14 mouse cellular contexts compared by ENCODE assay signal in the genomic region with DNA sequence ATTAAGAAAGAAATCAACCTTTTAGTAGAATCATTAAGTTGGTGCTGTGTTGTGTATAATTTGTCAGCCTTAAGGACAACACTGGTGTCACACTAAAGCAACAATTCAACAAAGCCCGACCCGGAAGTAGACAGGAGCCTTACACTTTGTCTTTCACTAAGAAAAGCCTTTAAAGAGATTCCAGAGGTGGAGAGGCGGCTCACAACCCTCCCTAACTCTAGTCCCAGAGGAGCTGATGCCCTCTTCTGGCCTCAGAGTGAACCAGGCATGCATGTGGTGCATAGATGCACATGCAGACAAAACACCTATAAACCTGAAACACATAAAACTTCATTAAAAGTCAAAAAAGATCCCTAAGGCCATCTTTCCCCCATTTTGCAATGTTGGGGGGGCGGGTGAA. TPM values are rescaled to one million over a fixed set of nuclear protein-coding genes. Genes with fewer than 3 reads are reported as not detected.
A peak's percentile ranks its signal among the peaks of the same experiment; 100 is the strongest.
DNase-seq lines count a peak whose midpoint lies in the region; ATAC-seq and TF ChIP-seq lines count a peak whose summit lies in the region.
"Had no signal": no experiment of that assay in that cellular context is flagged by ENCODE, and none has a peak within 500 bp of the region (broad histone marks: within the 10 kb centered on the region; RNA-seq: fewer than 3 reads in every experiment).

No protein-coding gene starts in this region.

- H3K4me2 ChIP-seq in midbrain, embryonic 11.5 days, result no peak overlapping the region
- H3K4me2 ChIP-seq in midbrain, embryonic 16.5 days (ENCODE audit: low read length), result no peak overlapping the region
- no peak overlapping the region for H3K4me2 ChIP-seq in stomach, postnatal 0 days (replicated peaks; ENCODE audit: low read depth)
- H3K4me2 ChIP-seq: liver, embryonic 15.5 days; stomach, embryonic 15.5 days had no signal

- no peak overlapping the region for H3K27ac ChIP-seq in kidney, adult 2 months (ENCODE audit: insufficient read depth, low read depth, low read length)
- no peak overlapping the region for H3K27ac ChIP-seq in midbrain, embryonic 11.5 days (ENCODE audit: low read depth, low read length)
- no peak overlapping the region for H3K27ac ChIP-seq in midbrain, embryonic 16.5 days (ENCODE audit: low read length)
- H3K27ac ChIP-seq in stomach, postnatal 0 days (replicated peaks), result no peak overlapping the region
- H3K27ac ChIP-seq: liver, embryonic 15.5 days; stomach, embryonic 15.5 days had no signal

- H3K9ac ChIP-seq in midbrain, embryonic 11.5 days (ENCODE audit: low read length), result no peak overlapping the region
- H3K9ac ChIP-seq in midbrain, embryonic 16.5 days (ENCODE audit: low read depth, low read length), result no peak overlapping the region
- no peak overlapping the region for H3K9ac ChIP-seq in stomach, postnatal 0 days (ENCODE audit: low read length)
- H3K9ac ChIP-seq: liver, embryonic 15.5 days; stomach, embryonic 15.5 days had no signal

- peak; percentile 53 for TF ChIP-seq CTCF in kidney, adult 2 months (conservative IDR thresholded peaks at IDR 0.05; ENCODE audit: insufficient read depth, insufficient read length, low read depth, low read length)
- peak; percentile 50 for TF ChIP-seq CTCF in stomach, postnatal 0 days (IDR thresholded peaks at IDR 0.05; ENCODE audit: low read depth)

- DNase-seq in embryo, embryonic 10.5 days (ENCODE audit: low spot score), result peak; percentile 24
- no peak for DNase-seq in embryo, embryonic 11 days
- DNase-seq in kidney, adult 2 months, result peak; percentile 23
- DNase-seq in kidney, postnatal 4 days, result no peak
- peak; percentile 66 for DNase-seq in midbrain, embryonic 11.5 days (ENCODE audit: low spot score, missing footprints)
- DNase-seq in stomach, postnatal 0 days (ENCODE audit: low spot score), result no peak
- no peak for DNase-seq in cerebellum, adult 11 months
- DNase-seq: adrenal gland, postnatal 14 days; heart, postnatal 10 days; kidney, postnatal 14 days; thymus, postnatal 14 days had no signal

- H3K36me3 ChIP-seq in kidney, adult 2 months (ENCODE audit: control insufficient read depth, insufficient read depth, low read length), result no peaks in the 10 kb centered on the region
- H3K36me3 ChIP-seq in midbrain, embryonic 11.5 days (ENCODE audit: control insufficient read depth, insufficient read depth, low read length), result peaks cover 2% of the 10 kb centered on the region; the same call in 1 of the 2 replicates
- H3K36me3 ChIP-seq in midbrain, embryonic 16.5 days (ENCODE audit: control insufficient read depth, insufficient read depth, low read length), result peaks cover 3% of the 10 kb centered on the region; the same call in 1 of the 2 replicates
- no peaks in the 10 kb centered on the region; the same call in 1 of the 2 replicates for H3K36me3 ChIP-seq in stomach, postnatal 0 days (ENCODE audit: control insufficient read depth, insufficient read depth, low read length)
- H3K36me3 ChIP-seq: liver, embryonic 15.5 days had no signal

- TF ChIP-seq EP300 in stomach, postnatal 0 days (optimal IDR thresholded peaks at IDR 0.05), result no peak

- no peaks in the 10 kb centered on the region for H3K27me3 ChIP-seq in kidney, adult 2 months (replicated peaks; ENCODE audit: control insufficient read depth, insufficient read depth, low read length)
- H3K27me3 ChIP-seq in midbrain, embryonic 11.5 days (ENCODE audit: control insufficient read depth, insufficient read depth, low read length), result no peaks in the 10 kb centered on the region
- H3K27me3 ChIP-seq in midbrain, embryonic 16.5 days (ENCODE audit: control insufficient read depth, insufficient read depth, low read depth, low read length), result no peaks in the 10 kb centered on the region
- H3K27me3 ChIP-seq in stomach, postnatal 0 days (ENCODE audit: control insufficient read depth, insufficient read depth, low read length), result no peaks in the 10 kb centered on the region
- H3K27me3 ChIP-seq: liver, embryonic 15.5 days; stomach, embryonic 15.5 days had no signal

- H3K4me1 ChIP-seq in kidney, adult 2 months (ENCODE audit: control insufficient read depth, insufficient read depth, low read length), result no peaks in the 10 kb centered on the region
- H3K4me1 ChIP-seq in midbrain, embryonic 11.5 days (ENCODE audit: control insufficient read depth, insufficient read depth, low read length), result no peaks in the 10 kb centered on the region
- H3K4me1 ChIP-seq in midbrain, embryonic 16.5 days (ENCODE audit: control insufficient read depth, insufficient read depth, low read length), result no peaks in the 10 kb centered on the region
- H3K4me1 ChIP-seq in stomach, postnatal 0 days (replicated peaks; ENCODE audit: control insufficient read depth, insufficient read depth), result no peaks in the 10 kb centered on the region
- H3K4me1 ChIP-seq: liver, embryonic 15.5 days; stomach, embryonic 15.5 days had no signal

- no peak for ATAC-seq in midbrain, embryonic 11.5 days (ENCODE audit: low FRiP score)
- ATAC-seq in midbrain, embryonic 16.5 days, result no peak
- ATAC-seq in stomach, postnatal 0 days (ENCODE audit: low FRiP score, low TSS enrichment), result no peak

- H3K4me3 ChIP-seq in kidney, adult 2 months (ENCODE audit: insufficient read depth, low read depth, low read length), result no peak overlapping the region
- no peak overlapping the region for H3K4me3 ChIP-seq in midbrain, embryonic 11.5 days (ENCODE audit: low read depth, low read length)
- no peak overlapping the region for H3K4me3 ChIP-seq in midbrain, embryonic 16.5 days (ENCODE audit: low read depth, low read length)
- H3K4me3 ChIP-seq in stomach, postnatal 0 days (ENCODE audit: low read depth, low read length), result no peak overlapping the region
- H3K4me3 ChIP-seq: liver, embryonic 15.5 days; stomach, embryonic 15.5 days had no signal

- no peaks in the 10 kb centered on the region for H3K9me3 ChIP-seq in midbrain, embryonic 11.5 days (ENCODE audit: control insufficient read depth, low read length)
- H3K9me3 ChIP-seq in midbrain, embryonic 16.5 days (replicated peaks; ENCODE audit: control insufficient read depth, low read length, poor library complexity, severe bottlenecking), result no peaks in the 10 kb centered on the region
- no peaks in the 10 kb centered on the region for H3K9me3 ChIP-seq in stomach, postnatal 0 days (ENCODE audit: control insufficient read depth, low read length)
- H3K9me3 ChIP-seq: liver, embryonic 15.5 days; stomach, embryonic 15.5 days had no signal

- WGBS in kidney, adult 2 months, result 82% methylated on average over 4 of the region's 4 CpGs
- 65% methylated on average over 4 of the region's 4 CpGs for WGBS in midbrain, embryonic 11.5 days
- WGBS in midbrain, embryonic 16.5 days, result 70% methylated on average over 4 of the region's 4 CpGs
- 59% methylated on average over 4 of the region's 4 CpGs for WGBS in stomach, postnatal 0 days

- no peak for TF ChIP-seq POLR2A in kidney, adult 2 months (IDR thresholded peaks at IDR 0.05; ENCODE audit: low read depth, low read length)

RNA-seq across cellular contexts. Expression of gene Cacnb4, which starts 15.1 kb away (rescaled TPM):
- polyA plus RNA-seq in kidney, adult 2 months (2012; rRNA removed), result 1.0 and 1.1 TPM in 2 replicates
- 2.8 and 3.3 TPM in 2 replicates for polyA plus RNA-seq in midbrain, embryonic 11.5 days (2014; fragmentation: Nextera tagmentation; extraction: Ambion mirVana)
- 14.7 and 15.6 TPM in 2 replicates for polyA plus RNA-seq in midbrain, embryonic 16.5 days (2015; fragmentation: Nextera tagmentation; extraction: Ambion mirVana)
- 0.64 and 0.93 TPM in 2 replicates for polyA plus RNA-seq in stomach, postnatal 0 days (2015; fragmentation: Nextera tagmentation; extraction: Ambion mirVana)

RNA-seq across cellular contexts. Expression of gene Stam2, which starts 50.3 kb away (rescaled TPM):
- 7.8 and 8.6 TPM in 2 replicates for polyA plus RNA-seq in kidney, adult 2 months (2012; rRNA removed)
- polyA plus RNA-seq in midbrain, embryonic 11.5 days (2014; fragmentation: Nextera tagmentation; extraction: Ambion mirVana), result 44.4 and 45.9 TPM in 2 replicates
- polyA plus RNA-seq in midbrain, embryonic 16.5 days (2015; fragmentation: Nextera tagmentation; extraction: Ambion mirVana), result 41.1 and 45.3 TPM in 2 replicates
- 32.6 and 33.1 TPM in 2 replicates for polyA plus RNA-seq in stomach, postnatal 0 days (2015; fragmentation: Nextera tagmentation; extraction: Ambion mirVana)

Comparison
In these comparisons a context has a peak if more than half of its experiments do, and no peak if none do; other contexts are left out.
1. DNase-seq: peak in embryo, embryonic 10.5 days (single experiment), kidney, adult 2 months (single experiment) and midbrain, embryonic 11.5 days (single experiment); none in embryo, embryonic 11 days (single experiment), kidney, postnatal 4 days (0 of 2), stomach, postnatal 0 days (single experiment) and cerebellum, adult 11 months (single experiment).